Mouse (Mus musculus): Measurements from ENCODE around the gene Gm10424.
"Not testable (repeated sequence)": the region's sequence is repeated elsewhere in the genome, so short reads cannot be mapped to it uniquely, and the experiment has no call there.

Gm10424 gene

DNA sequence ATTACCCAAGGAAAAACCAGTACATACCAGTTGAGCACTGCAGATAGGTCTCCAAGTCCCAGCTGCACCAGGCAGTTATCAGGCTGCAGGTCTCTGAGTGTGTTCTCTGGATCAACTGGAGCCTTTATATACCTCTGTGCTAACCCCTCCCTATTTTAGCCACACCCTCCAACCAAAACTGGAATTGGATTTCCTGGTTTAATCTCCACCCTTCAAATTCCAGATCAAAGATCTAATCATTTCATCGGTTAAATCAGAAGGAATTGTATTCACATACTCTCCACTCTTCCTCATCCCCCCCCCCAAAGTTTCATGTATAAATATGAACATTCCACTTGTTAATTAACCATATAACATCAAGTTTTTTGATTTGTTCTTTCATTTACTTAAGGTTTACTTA is at the start of gene Gm10424:
Gm10424 (minus strand) TSS at position 101 of the 400 bp plus-strand sequence.
- DNase-seq (ENCODE audit: low spot score in 2 of 2) = not testable (repeated sequence)

DNA sequence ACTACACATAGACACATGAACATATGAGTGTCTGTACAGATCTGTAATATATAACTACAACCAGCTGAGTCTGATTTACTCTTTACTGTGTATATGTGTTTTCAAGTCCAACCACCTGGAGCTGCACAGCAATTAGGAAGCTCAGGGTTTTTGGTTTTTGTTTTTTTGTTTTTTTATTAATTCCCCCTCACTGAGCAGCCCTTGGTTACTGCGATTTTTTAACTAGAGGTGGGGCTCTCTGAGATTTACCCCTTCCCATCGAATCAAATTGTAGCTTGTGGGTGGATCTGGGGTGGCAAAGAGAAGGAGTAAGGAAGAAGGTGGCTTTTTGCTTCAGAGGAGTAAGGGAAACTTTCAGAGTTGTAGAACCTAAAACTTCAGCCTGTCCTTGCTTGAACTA is 33.0 kb upstream of the Gm10424 start, which contains the start of gene Gm3259:
Gm3259 (plus strand) TSS at position 301 of the 400 bp plus-strand sequence.
- not testable (repeated sequence) for DNase-seq (ENCODE audit: low spot score in 2 of 2)

Measured in spleen, postnatal 4 days (tissue).